Mouse (Mus musculus): Measurements from ENCODE around the gene Zscan20.
"Not testable (repeated sequence)": the region's sequence is repeated elsewhere in the genome, so short reads cannot be mapped to it uniquely, and the experiment has no call there.

Zscan20 gene

DNA sequence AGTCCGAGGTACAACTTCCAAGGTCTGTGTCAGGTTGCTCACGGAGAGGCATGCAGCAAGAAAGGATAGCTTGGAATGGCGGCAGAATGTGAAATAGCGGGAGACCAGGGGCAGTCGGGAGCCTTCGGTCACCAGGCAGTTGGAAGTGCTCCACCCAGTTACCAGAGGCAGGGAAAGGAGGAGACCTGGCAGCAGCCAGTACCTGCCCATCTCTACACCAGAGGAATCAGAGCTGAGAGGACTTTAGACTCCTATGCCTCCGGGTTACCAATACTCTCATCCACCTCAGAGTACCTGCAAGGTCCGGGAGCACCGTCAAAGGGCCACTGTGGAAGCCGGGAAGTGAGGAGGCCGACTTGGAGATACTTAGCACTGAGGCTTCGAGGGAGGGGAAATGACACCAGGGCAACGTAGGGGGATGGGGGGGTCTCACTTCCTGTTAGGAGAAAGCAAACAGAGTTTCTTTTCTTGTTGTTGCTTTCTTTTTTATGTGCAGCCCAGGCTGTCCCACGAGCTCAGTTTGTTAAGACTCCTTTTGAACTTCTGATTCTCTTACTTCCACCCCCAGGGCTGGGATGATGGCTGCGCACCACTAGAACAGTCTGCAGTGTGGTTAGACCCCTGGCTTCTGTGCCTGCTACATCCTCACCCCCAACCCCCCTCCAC lies 8.5 kb upstream of the Zscan20 start, which contains the start of gene Tlr12:
Gene Tlr12 (minus strand): TSS at position 374 of the 666 bp plus-strand sequence.
- H3K36me3 ChIP-seq (ENCODE audit: insufficient read depth, low read length): no peaks in the 10 kb centered on the region
- no peak within 1 kb of the TSS for H3K4me3 ChIP-seq (replicated peaks; ENCODE audit: low read length)
- TF ChIP-seq CTCF (conservative IDR thresholded peaks at IDR 0.05; ENCODE audit: low read length) (no peak), POU5F1 (IDR thresholded peaks at IDR 0.05; ENCODE audit: borderline replicate concordance, low read length) (no peak), NANOG (IDR thresholded peaks at IDR 0.05; ENCODE audit: borderline replicate concordance, low read length) (no peak)
- peaks cover 34% of the 10 kb centered on the region for H3K27me3 ChIP-seq (ENCODE audit: insufficient read depth, low read length)
- H3K4me1 ChIP-seq (replicated peaks; ENCODE audit: low read depth, low read length): peaks cover 11% of the 10 kb centered on the region; the same call in 1 of the 2 replicates
- peaks cover 17% of the 10 kb centered on the region for H3K9me3 ChIP-seq (ENCODE audit: low read length)

DNA sequence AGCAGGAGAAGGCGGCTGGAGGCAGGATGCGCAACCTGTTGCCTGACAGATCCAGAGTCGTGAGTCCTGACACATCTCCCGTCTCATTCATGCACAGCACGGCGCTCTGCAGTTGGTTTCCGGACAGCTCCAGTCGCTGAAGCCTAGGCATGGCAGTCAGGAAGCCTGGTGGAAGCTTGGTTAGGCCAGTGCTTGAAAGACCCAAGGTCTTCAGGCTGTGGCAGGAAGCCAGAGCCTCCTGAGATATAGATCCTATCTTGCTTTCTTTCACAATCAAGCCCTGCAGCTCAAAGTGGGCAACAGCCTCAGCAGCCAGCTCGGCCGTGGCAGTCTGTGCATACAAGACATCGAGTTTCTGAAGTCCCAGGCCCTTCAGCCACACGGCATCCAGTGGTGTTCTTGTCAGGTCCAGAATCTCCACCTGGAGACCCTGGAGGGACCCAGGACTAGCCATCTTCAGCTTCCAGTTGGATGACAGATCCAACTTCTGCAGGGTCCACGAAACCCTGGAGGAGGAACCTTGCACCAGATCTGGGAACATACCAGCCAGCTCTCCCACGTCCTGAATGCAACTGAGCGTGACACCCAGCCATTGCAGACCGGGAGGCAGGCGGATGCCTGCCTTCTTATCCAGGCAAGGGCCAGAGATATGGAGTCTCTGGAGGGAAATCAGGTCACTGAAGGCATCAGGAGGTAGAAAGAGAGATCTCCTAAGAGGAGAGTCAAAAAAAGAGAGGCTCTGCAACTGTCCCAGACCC lies 7.6 kb upstream of the Zscan20 start:
- Histone ChIP-seq H3K4me3 (replicated peaks; ENCODE audit: low read length) (peak overlapping the region; percentile 58), H3K27me3 (ENCODE audit: insufficient read depth, low read length) (peaks cover 34% of the 10 kb centered on the region), H3K4me1 (replicated peaks; ENCODE audit: low read depth, low read length) (peaks cover 11% of the 10 kb centered on the region; the same call in 1 of the 2 replicates), H3K36me3 (ENCODE audit: insufficient read depth, low read length) (no peaks in the 10 kb centered on the region), H3K9me3 (ENCODE audit: low read length) (peaks cover 9% of the 10 kb centered on the region)
- TF ChIP-seq CTCF (conservative IDR thresholded peaks at IDR 0.05; ENCODE audit: low read length): no peak
- no peak for TF ChIP-seq POU5F1 (IDR thresholded peaks at IDR 0.05; ENCODE audit: borderline replicate concordance, low read length)
- TF ChIP-seq NANOG (IDR thresholded peaks at IDR 0.05; ENCODE audit: borderline replicate concordance, low read length): no peak

- Histone ChIP-seq H3K9me3 (ENCODE audit: low read length) (no peaks in the 10 kb centered on the region), H3K4me1 (replicated peaks; ENCODE audit: low read depth, low read length) (peaks cover 21% of the 10 kb centered on the region), H3K4me3 (replicated peaks; ENCODE audit: low read length) (no peak overlapping the region), H3K27me3 (ENCODE audit: insufficient read depth, low read length) (peaks cover 34% of the 10 kb centered on the region), H3K36me3 (ENCODE audit: insufficient read depth, low read length) (no peaks in the 10 kb centered on the region)
- no peak for TF ChIP-seq CTCF (conservative IDR thresholded peaks at IDR 0.05; ENCODE audit: low read length)
These were observed 5.9 kb upstream of the Zscan20 start for GRCm38 (mm10) chr4:128615761-128616160.

GRCm38 (mm10) chr4:128613326-128613725 lies 3.4 kb upstream of the Zscan20 start:
- Histone ChIP-seq H3K27me3 (ENCODE audit: insufficient read depth, low read length) (peaks cover 31% of the 10 kb centered on the region), H3K4me1 (replicated peaks; ENCODE audit: low read depth, low read length) (peaks cover 37% of the 10 kb centered on the region), H3K9me3 (ENCODE audit: low read length) (no peaks in the 10 kb centered on the region), H3K36me3 (ENCODE audit: insufficient read depth, low read length) (peaks cover 3% of the 10 kb centered on the region; the same call in 1 of the 2 replicates), H3K4me3 (replicated peaks; ENCODE audit: low read length) (no peak overlapping the region)
- no peak for TF ChIP-seq POU5F1 (IDR thresholded peaks at IDR 0.05; ENCODE audit: borderline replicate concordance, low read length)
- TF ChIP-seq CTCF (conservative IDR thresholded peaks at IDR 0.05; ENCODE audit: low read length): peak; percentile 67

- Histone ChIP-seq H3K27me3 (ENCODE audit: insufficient read depth, low read length) (peaks cover 15% of the 10 kb centered on the region), H3K36me3 (ENCODE audit: insufficient read depth, low read length) (peaks cover 12% of the 10 kb centered on the region; the same call in 1 of the 2 replicates), H3K4me1 (replicated peaks; ENCODE audit: low read depth, low read length) (peaks cover 29% of the 10 kb centered on the region)
- not testable (repeated sequence) for H3K9me3 ChIP-seq (ENCODE audit: low read length); H3K4me3 ChIP-seq (replicated peaks; ENCODE audit: low read length)
These were observed 1.8 kb upstream of the Zscan20 start for GRCm38 (mm10) chr4:128611726-128612125.

DNA sequence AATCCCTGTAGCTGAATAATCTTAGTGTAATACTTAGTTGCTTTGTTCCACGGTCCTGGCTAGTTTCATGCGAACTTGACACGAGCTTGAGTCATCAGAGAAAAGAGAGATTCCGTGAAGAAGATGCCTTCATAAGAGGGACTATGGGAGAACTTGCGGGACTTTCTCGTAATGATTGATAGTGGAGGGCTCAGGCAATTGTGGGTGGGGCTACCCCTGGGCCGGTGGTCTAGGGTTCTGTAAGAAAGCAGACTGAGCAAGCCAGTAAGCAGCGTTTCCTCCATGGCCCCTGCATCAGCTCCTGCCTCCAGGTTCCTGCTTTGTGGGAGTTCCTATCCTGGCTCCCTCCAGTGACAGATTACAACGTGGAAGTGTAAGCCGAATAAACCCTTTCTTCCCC lies 808 bp upstream of the Zscan20 start:
- Histone ChIP-seq H3K4me3 (replicated peaks; ENCODE audit: low read length) (peak overlapping the region; percentile 86), H3K27me3 (ENCODE audit: insufficient read depth, low read length) (0 out of 2 replicates have a peak, but pooled peaks cover 6% of the 10 kb centered on the region), H3K4me1 (replicated peaks; ENCODE audit: low read depth, low read length) (peaks cover 26% of the 10 kb centered on the region), H3K36me3 (ENCODE audit: insufficient read depth, low read length) (peaks cover 12% of the 10 kb centered on the region; the same call in 1 of the 2 replicates), H3K9me3 (ENCODE audit: low read length) (no peaks in the 10 kb centered on the region)
- TF ChIP-seq NANOG (IDR thresholded peaks at IDR 0.05; ENCODE audit: borderline replicate concordance, low read length) (no peak), POU5F1 (IDR thresholded peaks at IDR 0.05; ENCODE audit: borderline replicate concordance, low read length) (no peak), CTCF (conservative IDR thresholded peaks at IDR 0.05; ENCODE audit: low read length) (no peak)

DNA sequence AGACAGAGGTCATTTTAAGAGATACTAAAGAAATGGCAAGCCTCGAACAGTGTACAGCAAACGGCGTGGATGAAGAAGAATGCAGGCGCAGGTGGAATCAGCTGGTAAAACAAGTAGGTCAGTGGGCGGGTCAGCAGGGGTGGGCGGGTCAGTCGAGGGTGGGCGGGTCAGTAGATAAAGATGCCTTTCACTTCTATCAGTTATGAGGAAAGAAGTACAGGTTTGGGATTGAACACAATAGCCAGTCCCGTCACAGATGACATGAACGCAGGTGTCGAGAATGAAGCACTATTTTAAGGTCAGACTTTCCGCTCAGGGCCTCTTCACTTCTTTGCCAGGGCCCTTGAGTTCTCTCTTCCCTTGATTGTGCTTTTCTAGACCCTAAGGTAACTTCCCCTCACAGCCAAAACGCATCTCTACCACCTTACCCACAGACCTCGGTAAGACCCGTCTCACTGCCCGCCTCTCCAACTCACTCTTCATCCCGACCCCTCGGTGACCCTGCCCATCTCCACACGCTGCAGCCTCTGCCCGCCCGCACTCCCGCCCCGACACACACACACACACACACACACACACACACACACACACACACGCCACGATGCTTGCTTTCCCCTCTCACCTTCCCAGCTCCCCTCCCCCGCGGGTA lies 498 bp downstream of the Zscan20 start:
- peak overlapping the region; percentile 86 for H3K4me3 ChIP-seq (replicated peaks; ENCODE audit: low read length)
- no peak for TF ChIP-seq NANOG (IDR thresholded peaks at IDR 0.05; ENCODE audit: borderline replicate concordance, low read length)
- TF ChIP-seq CTCF (conservative IDR thresholded peaks at IDR 0.05; ENCODE audit: low read length): no peak
- TF ChIP-seq POU5F1 (IDR thresholded peaks at IDR 0.05; ENCODE audit: borderline replicate concordance, low read length): no peak
- no peaks in the 10 kb centered on the region for H3K9me3 ChIP-seq (ENCODE audit: low read length)
- H3K36me3 ChIP-seq (ENCODE audit: insufficient read depth, low read length): peaks cover 14% of the 10 kb centered on the region
- H3K4me1 ChIP-seq (replicated peaks; ENCODE audit: low read depth, low read length): peaks cover 31% of the 10 kb centered on the region
- no peaks in the 10 kb centered on the region for H3K27me3 ChIP-seq (ENCODE audit: insufficient read depth, low read length)

DNA sequence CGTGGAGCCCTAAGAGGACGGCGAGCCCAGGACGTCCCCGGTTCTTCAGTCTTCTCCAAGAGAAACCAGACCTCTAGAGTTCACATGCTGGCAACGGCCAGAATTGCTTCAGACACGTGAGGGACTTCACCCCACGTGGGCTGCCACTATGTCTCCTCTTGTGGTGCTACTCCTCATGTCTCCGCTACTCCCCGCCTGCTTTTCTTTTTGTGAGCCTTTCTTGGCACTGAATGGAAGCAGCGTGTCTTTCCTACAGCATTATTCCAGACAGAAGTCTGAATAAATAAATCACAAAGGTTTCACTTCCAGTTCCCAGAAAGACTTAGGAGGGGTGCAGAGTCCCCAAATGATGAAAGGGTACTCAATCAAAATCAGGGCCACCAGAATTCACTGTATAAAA lies 2.2 kb downstream of the Zscan20 start:
- H3K9me3 ChIP-seq (ENCODE audit: low read length): no peaks in the 10 kb centered on the region
- peaks cover 31% of the 10 kb centered on the region for H3K36me3 ChIP-seq (ENCODE audit: insufficient read depth, low read length)
- no peak overlapping the region for H3K4me3 ChIP-seq (replicated peaks; ENCODE audit: low read length)
- no peak for TF ChIP-seq CTCF (conservative IDR thresholded peaks at IDR 0.05; ENCODE audit: low read length)
- TF ChIP-seq NANOG (IDR thresholded peaks at IDR 0.05; ENCODE audit: borderline replicate concordance, low read length): no peak
- no peak for TF ChIP-seq POU5F1 (IDR thresholded peaks at IDR 0.05; ENCODE audit: borderline replicate concordance, low read length)
- H3K4me1 ChIP-seq (replicated peaks; ENCODE audit: low read depth, low read length): peaks cover 41% of the 10 kb centered on the region
- H3K27me3 ChIP-seq (ENCODE audit: insufficient read depth, low read length): no peaks in the 10 kb centered on the region
